ENCODE assay signal across 9 mouse cellular contexts in genomic region chr10:34095964-34096363, GRCm38 (mm10). TPM values are rescaled to one million over a fixed set of nuclear protein-coding genes. Genes with fewer than 3 reads are reported as not detected.
DNase-seq lines count a peak whose midpoint lies in the region; ATAC-seq lines count a peak whose summit lies in the region.
"Had no signal": no experiment of that assay in that cellular context is flagged by ENCODE, and none has a peak within 500 bp of the region (broad histone marks: within the 10 kb centered on the region; RNA-seq: fewer than 3 reads in every experiment).

No protein-coding gene starts in this region.

- WGBS in heart, embryonic 13.5 days: 42% methylated on average over 12 of the region's 12 CpGs
- WGBS in heart, embryonic 14.5 days: 34% methylated on average over 12 of the region's 12 CpGs
- 69% methylated on average over 12 of the region's 12 CpGs for WGBS in midbrain, embryonic 10.5 days

- H3K9me3 ChIP-seq in heart, embryonic 13.5 days: no peaks in the 10 kb centered on the region
- no peaks in the 10 kb centered on the region for H3K9me3 ChIP-seq in heart, embryonic 14.5 days (ENCODE audit: control insufficient read depth, low read length)
- no peaks in the 10 kb centered on the region for H3K9me3 ChIP-seq in midbrain, embryonic 10.5 days (replicated peaks)

- peak overlapping the region; percentile 57 for H3K27ac ChIP-seq in heart, embryonic 13.5 days (replicated peaks)
- peak overlapping the region; percentile 36 to 74 for H3K27ac ChIP-seq in heart, embryonic 14.5 days (replicated peaks in 1 of 2; ENCODE audit: control insufficient read depth in 1 of 2, insufficient read depth in 1 of 2, low read depth in 2 of 2, low read length in 2 of 2)
- peak overlapping the region; percentile 64; the same call in 1 of the 2 replicates for H3K27ac ChIP-seq in midbrain, embryonic 10.5 days (replicated peaks)

- peaks cover 20% of the 10 kb centered on the region for H3K4me1 ChIP-seq in heart, embryonic 13.5 days
- H3K4me1 ChIP-seq in heart, embryonic 14.5 days (ENCODE audit: control insufficient read depth in 2 of 2, insufficient read depth in 2 of 2, low read length in 2 of 2): peaks cover 4 to 6% of the 10 kb centered on the region in 2 experiments; a peak in 2 of 4 replicates
- peaks cover 9% of the 10 kb centered on the region; the same call in 1 of the 2 replicates for H3K4me1 ChIP-seq in midbrain, embryonic 10.5 days

- no peaks in the 10 kb centered on the region for H3K27me3 ChIP-seq in heart, embryonic 13.5 days (replicated peaks)
- H3K27me3 ChIP-seq in heart, embryonic 14.5 days (ENCODE audit: control insufficient read depth, insufficient read depth, low read length): no peaks in the 10 kb centered on the region
- H3K27me3 ChIP-seq in midbrain, embryonic 10.5 days (ENCODE audit: low read depth, poor library complexity, severe bottlenecking): no peaks in the 10 kb centered on the region

- peak overlapping the region; percentile 70 for H3K4me2 ChIP-seq in heart, embryonic 13.5 days
- H3K4me2 ChIP-seq in heart, embryonic 14.5 days (ENCODE audit: low read length): peak overlapping the region; percentile 75

- H3K36me3 ChIP-seq in heart, embryonic 13.5 days: no peaks in the 10 kb centered on the region
- no peaks in the 10 kb centered on the region for H3K36me3 ChIP-seq in heart, embryonic 14.5 days (ENCODE audit: control insufficient read depth, insufficient read depth, low read length)
- H3K36me3 ChIP-seq in midbrain, embryonic 10.5 days: no peaks in the 10 kb centered on the region

- H3K4me3 ChIP-seq in heart, embryonic 13.5 days: peak overlapping the region; percentile 51
- peak overlapping the region; percentile 43 to 47 for H3K4me3 ChIP-seq in heart, embryonic 14.5 days (ENCODE audit: control insufficient read depth in 1 of 2, insufficient read depth in 1 of 2, low read depth in 1 of 2, low read length in 2 of 2)
- H3K4me3 ChIP-seq in midbrain, embryonic 10.5 days: peak overlapping the region; percentile 30

- no peak for ATAC-seq in heart, embryonic 13.5 days (ENCODE audit: extremely low read depth, insufficient number of reproducible peaks, low FRiP score, low TSS enrichment)
- no peak for ATAC-seq in heart, embryonic 14.5 days (ENCODE audit: insufficient number of reproducible peaks, insufficient read depth, low FRiP score, low read depth)

- no peak for DNase-seq in heart, postnatal 4 days
- peak; percentile 16 for DNase-seq in MN1 (ENCODE audit: low spot score)
- DNase-seq in midbrain, embryonic 10.5 days (ENCODE audit: low spot score): no peak
- DNase-seq in adrenal gland, adult (ENCODE audit: inconsistent age in 2 of 2, low spot score in 1 of 2): no peak
- no peak for DNase-seq in spleen, postnatal 14 days (ENCODE audit: low spot score in 2 of 2)
- no peak for DNase-seq in adrenal gland, postnatal 36 days

- H3K9ac ChIP-seq in heart, embryonic 13.5 days: peak overlapping the region; percentile 78
- H3K9ac ChIP-seq in heart, embryonic 14.5 days (ENCODE audit: low read length): peak overlapping the region; percentile 77

RNA-seq across cellular contexts. Expression of gene Calhm5, which starts 0.4 kb away (rescaled TPM):
- polyA plus RNA-seq in heart, embryonic 13.5 days (2015; fragmentation: Nextera tagmentation; extraction: Ambion mirVana): 1.5 and 1.7 TPM in 2 replicates
- 1 to 10 TPM; 1.4 to 1.6 TPM for total RNA-seq in heart, postnatal 4 days (2021)
- polyA plus RNA-seq in heart, embryonic 14.5 days (2014; fragmentation: Nextera tagmentation; extraction: Ambion mirVana): 1.6 and 1.8 TPM in 2 replicates
- 0.10 and 0.17 TPM in 2 replicates for polyA plus RNA-seq in midbrain, embryonic 10.5 days (2016; fragmentation: Nextera tagmentation; extraction: Ambion mirVana)
- total RNA-seq in adrenal gland, postnatal 36 days (2021): under 1 TPM; 0.23 to 0.26 TPM
- total RNA-seq: MEL had no signal

RNA-seq across cellular contexts. Expression of gene Calhm6, which starts 31.8 kb away (rescaled TPM):
- polyA plus RNA-seq in heart, embryonic 13.5 days (2015; fragmentation: Nextera tagmentation; extraction: Ambion mirVana): 0.50 and 0.53 TPM in 2 replicates
- total RNA-seq in heart, postnatal 4 days (2021): under 1 TPM in 1 of 2 experiments, not detected in 1; 0.33 TPM
- 0.67 and 0.74 TPM in 2 replicates for polyA plus RNA-seq in heart, embryonic 14.5 days (2014; fragmentation: Nextera tagmentation; extraction: Ambion mirVana)
- polyA plus RNA-seq in midbrain, embryonic 10.5 days (2016; fragmentation: Nextera tagmentation; extraction: Ambion mirVana): 0.21 and 0.36 TPM in 2 replicates
- total RNA-seq in adrenal gland, postnatal 36 days (2021): under 1 TPM; 0.66 to 0.76 TPM
- total RNA-seq: MEL had no signal

RNA-seq across cellular contexts. Expression of gene Calhm4, which starts 51.9 kb away (rescaled TPM):
- polyA plus RNA-seq in heart, embryonic 13.5 days (2015; fragmentation: Nextera tagmentation; extraction: Ambion mirVana): not detected in 2 replicates
- total RNA-seq in heart, postnatal 4 days (2021): not detected
- polyA plus RNA-seq in heart, embryonic 14.5 days (2014; fragmentation: Nextera tagmentation; extraction: Ambion mirVana): not detected in 2 replicates
- polyA plus RNA-seq in midbrain, embryonic 10.5 days (2016; fragmentation: Nextera tagmentation; extraction: Ambion mirVana): not detected in 2 replicates
- not detected for total RNA-seq in adrenal gland, postnatal 36 days (2021)
- total RNA-seq: MEL had no signal

RNA-seq across cellular contexts. Expression of gene Trappc3l, which starts 58.6 kb away (rescaled TPM):
- not detected in 2 replicates for polyA plus RNA-seq in heart, embryonic 13.5 days (2015; fragmentation: Nextera tagmentation; extraction: Ambion mirVana)
- total RNA-seq in heart, postnatal 4 days (2021): not detected
- polyA plus RNA-seq in heart, embryonic 14.5 days (2014; fragmentation: Nextera tagmentation; extraction: Ambion mirVana): not detected in 2 replicates
- polyA plus RNA-seq in midbrain, embryonic 10.5 days (2016; fragmentation: Nextera tagmentation; extraction: Ambion mirVana): not detected in 2 replicates
- not detected for total RNA-seq in adrenal gland, postnatal 36 days (2021)
- total RNA-seq: MEL had no signal
